Mouse (Mus musculus) c-Kit-negative CD71-positive TER-119-positive erythroid progenitor cells, embryonic 14.5 days (primary cell): ENCODE measurements around the gene Akap10.
"Not testable (repeated sequence)": the region's sequence is repeated elsewhere in the genome, so short reads cannot be mapped to it uniquely, and the experiment has no call there.

ENCODE experiments used
- DNase-seq: peaks from one replicate; pipeline ENCODE4 v3.0.0-alpha.2; 2013; ENCODE audit warnings: low read depth, low spot score

Gene Akap10

GRCm38 (mm10) chr11:61930640-61931586, 861 bp upstream of the Akap10 start:
- no peak for DNase-seq

- DNase-seq, result no peak
These were observed 542 bp downstream of the Akap10 start for GRCm38 (mm10) chr11:61929323-61930097.

GRCm38 (mm10) chr11:61923309-61923708, 6.7 kb downstream of the Akap10 start:
- no peak for DNase-seq

GRCm38 (mm10) chr11:61919702-61920101, 10.3 kb downstream of the Akap10 start:
- no peak for DNase-seq

GRCm38 (mm10) chr11:61908315-61908714, 21.7 kb downstream of the Akap10 start:
- no peak for DNase-seq

GRCm38 (mm10) chr11:61882183-61882582, 47.9 kb downstream of the Akap10 start:
- peak; percentile 1 for DNase-seq

GRCm38 (mm10) chr11:61879921-61880320, 50.1 kb downstream of the Akap10 start:
- no peak for DNase-seq

- no peak for DNase-seq
These were observed 58.2 kb downstream of the Akap10 start for GRCm38 (mm10) chr11:61871881-61872280.

- no peak for DNase-seq
These were observed 63.2 kb downstream of the Akap10 start for GRCm38 (mm10) chr11:61866856-61867255.

GRCm38 (mm10) chr11:61861781-61862547, 68.1 kb downstream of the Akap10 start:
- DNase-seq, result no peak

- no peak for DNase-seq
These were observed 70.7 kb downstream of the Akap10 start for GRCm38 (mm10) chr11:61859316-61859715.

GRCm38 (mm10) chr11:61855539-61855938, 74.5 kb downstream of the Akap10 start:
- no peak for DNase-seq

- peak; percentile 60 for DNase-seq
These were observed 75.1 kb downstream of the Akap10 start, which contains the start of gene Ulk2 for GRCm38 (mm10) chr11:61854988-61855411. TSS of gene Ulk2 (minus strand) at chr11:61855073.

- DNase-seq, result peak; percentile 50
These were observed 75.7 kb downstream of the Akap10 start for GRCm38 (mm10) chr11:61854211-61854987.

- DNase-seq, result no peak
These were observed 76.4 kb downstream of the Akap10 start for GRCm38 (mm10) chr11:61853659-61854058.

- DNase-seq, result no peak
These were observed 77.1 kb downstream of the Akap10 start for GRCm38 (mm10) chr11:61852916-61853315.

- no peak for DNase-seq
These were observed 78.9 kb downstream of the Akap10 start for GRCm38 (mm10) chr11:61851195-61851594.

GRCm38 (mm10) chr11:61840663-61841062, 89.4 kb downstream of the Akap10 start:
- DNase-seq, result not testable (repeated sequence)

- no peak for DNase-seq
These were observed 90.1 kb downstream of the Akap10 start for GRCm38 (mm10) chr11:61839940-61840339.

- DNase-seq, result no peak
These were observed 90.9 kb downstream of the Akap10 start for GRCm38 (mm10) chr11:61839182-61839581.
